Mouse (Mus musculus) stomach, postnatal 0 days (tissue): ENCODE results near the gene Spag4. TPM values are rescaled to one million over a fixed set of nuclear protein-coding genes. Genes with fewer than 3 reads are reported as not detected.
"Not testable (repeated sequence)": the region's sequence is repeated elsewhere in the genome, so short reads cannot be mapped to it uniquely, and the experiment has no call there.

Source experiments
- ATAC-seq: fragments of 200-750 bp; cut with Nextera tagmentation; 2 replicates; pipeline ENCODE4 v1.8.0; 2017; ENCODE audit not compliant: low FRiP score, low TSS enrichment
- DNase-seq: peaks from one replicate; pipeline ENCODE4 v3.0.0-alpha.2; 2016; ENCODE audit warnings: low spot score
- H3K27ac ChIP-seq: fragments of 300-500 bp; sonication (generic); replicated peaks from 2 replicates; pipeline ENCODE4 v1.5.1; 2014; ENCODE audit warnings: mild to moderate bottlenecking, control low read depth
- H3K27me3 ChIP-seq: fragments of 300-500 bp; sonication (generic); 2 replicates; pipeline ENCODE4 v1.6.1; 2014; ENCODE audit warnings: low read length; ENCODE audit not compliant: control insufficient read depth, insufficient read depth
- H3K36me3 ChIP-seq: fragments of 300-500 bp; sonication (generic); 2 replicates; pipeline ENCODE4 v1.6.1; 2014; ENCODE audit warnings: low read length, mixed read lengths; ENCODE audit not compliant: control insufficient read depth, insufficient read depth
- H3K4me1 ChIP-seq: fragments of 300-500 bp; sonication (generic); replicated peaks from 2 replicates; pipeline ENCODE4 v1.6.1; 2014; ENCODE audit warnings: antibody characterized with exemption; ENCODE audit not compliant: control insufficient read depth, insufficient read depth
- H3K4me2 ChIP-seq: fragments of 300-500 bp; sonication (generic); replicated peaks from 2 replicates; pipeline ENCODE4 v1.6.1; 2014; ENCODE audit warnings: low read depth, mild to moderate bottlenecking, control low read depth, moderate library complexity
- H3K4me3 ChIP-seq: fragments of 300-500 bp; sonication (generic); 2 replicates; pipeline ENCODE4 v1.5.1; 2014; ENCODE audit warnings: low read depth, low read length, control low read depth
- H3K9ac ChIP-seq: fragments of 300-500 bp; sonication (generic); 2 replicates; pipeline ENCODE4 v1.6.1; 2014; ENCODE audit warnings: mild to moderate bottlenecking, low read length, control low read depth, mixed read lengths
- H3K9me3 ChIP-seq: fragments of 300-500 bp; sonication (generic); 2 replicates; pipeline ENCODE4 v1.6.1; 2016; ENCODE audit warnings: low read length; ENCODE audit not compliant: control insufficient read depth
- CTCF ChIP-seq: IDR thresholded peaks from 2 replicates; pipeline ENCODE4 v1.5.1; 2016; ENCODE audit warnings: antibody characterized with exemption, low read depth, mild to moderate bottlenecking, moderate library complexity
- EP300 ChIP-seq: optimal IDR thresholded peaks from 2 replicates; pipeline ENCODE3; 2016; ENCODE audit warnings: antibody characterized with exemption
- WGBS: fragments of 180-500 bp; shearing (Covaris S2); extraction: QIAGEN DNeasy Blood & Tissue Kit; methylation state at CpG from one replicate; pipeline ENCODE4 v1.1.7; 2014; 5-methylcytosine and 5-hydroxymethylcytosine counted together
- polyA plus RNA-seq: library from polyadenylated mRNA; unstranded; fragments of >200 nt; fragmentation: Nextera tagmentation; extraction: Ambion mirVana; gene quantifications from 2 replicates; pipeline ENCODE4 v1.2.1, GENCODE M21; 2015

The Spag4 gene
- polyA plus RNA-seq, 1 experiment from 2014 or later = 2.7 TPM

DNA sequence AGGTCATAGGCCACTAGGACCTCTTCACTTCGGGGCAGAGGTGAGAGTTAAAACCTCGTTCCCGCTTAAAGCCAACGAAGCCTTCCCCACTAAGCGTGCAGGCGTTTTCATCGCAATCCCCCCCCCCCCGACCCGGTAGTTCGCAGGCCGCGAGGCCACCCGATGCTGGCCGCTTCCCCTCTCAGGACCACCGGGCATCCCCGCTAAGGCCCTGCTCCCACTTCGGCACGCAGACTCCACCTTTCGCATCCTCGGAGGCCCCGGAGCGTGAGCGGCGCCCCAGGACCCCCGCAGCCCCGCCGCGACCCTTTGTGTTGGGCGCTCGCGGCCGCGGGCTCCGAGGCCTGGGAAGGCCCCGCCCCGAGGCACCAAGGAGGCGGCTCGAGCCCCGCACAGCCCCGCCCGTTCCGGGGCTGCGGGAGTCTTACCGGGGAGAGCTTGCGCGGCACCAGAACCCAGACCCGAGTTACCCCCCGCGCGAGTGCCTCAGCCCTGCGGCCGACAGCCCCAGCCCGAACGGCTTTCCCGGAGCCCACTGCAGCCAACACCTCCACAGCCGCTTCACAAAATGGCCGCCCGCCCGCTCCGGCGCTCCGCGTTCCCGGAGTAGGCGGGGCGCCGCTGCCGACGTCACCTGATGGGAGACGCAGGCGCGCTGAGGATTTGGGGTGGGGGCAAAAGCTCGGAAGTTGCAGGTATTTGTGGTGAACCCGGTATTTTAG lies 46.5 kb downstream of the Spag4 start, which contains the start of the genes Cpne1 and Rbm12:
Gene Cpne1 (minus strand): TSS at position 608 of the 722 bp plus-strand sequence.
Gene Rbm12 (minus strand): TSS at position 621 of the 722 bp plus-strand sequence.
- H3K27ac ChIP-seq = peak within 1 kb of the TSS; percentile 95
- whole genome bisulfite sequencing = under 1% methylated on average over 70 of the region's 74 CpGs
- peak within 1 kb of the TSS; percentile 96 for H3K9ac ChIP-seq
- peak within 1 kb of the TSS; percentile 66 for H3K4me2 ChIP-seq
- peak within 1 kb of the TSS; percentile 98 for H3K4me3 ChIP-seq
- H3K4me1 ChIP-seq = no peaks in the 10 kb centered on the region
- no peaks in the 10 kb centered on the region for H3K27me3 ChIP-seq
- DNase-seq (peak; percentile 95), ATAC-seq (peak; percentile 92)
- H3K36me3 ChIP-seq = no peaks in the 10 kb centered on the region
- H3K9me3 ChIP-seq = no peaks in the 10 kb centered on the region
- TF ChIP-seq CTCF (no peak), EP300 (no peak)

DNA sequence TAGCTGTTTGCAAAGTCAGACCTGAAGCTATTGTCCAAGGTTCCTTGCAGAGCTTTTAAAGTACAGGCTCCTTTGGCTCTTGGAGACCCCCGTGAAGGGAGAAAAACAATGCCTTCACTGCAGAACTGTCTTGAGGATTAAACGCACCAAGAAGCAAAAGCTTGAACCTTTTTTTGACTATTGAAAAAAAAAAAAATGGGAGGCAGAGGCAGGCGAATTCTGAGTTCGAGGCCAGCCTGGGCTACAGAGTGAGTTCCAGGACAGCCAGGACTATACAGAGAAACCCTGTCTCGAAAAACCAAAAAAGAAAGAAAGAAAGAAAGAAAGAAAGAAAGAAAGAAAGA lies 47.1 kb downstream of the Spag4 start:
- ATAC-seq = peak; percentile 9; the same call in 1 of the 2 replicates
- not testable (repeated sequence) for H3K36me3 ChIP-seq, DNase-seq, H3K27me3 ChIP-seq, H3K9me3 ChIP-seq, H3K4me1 ChIP-seq
- H3K4me2 ChIP-seq = peak overlapping the region; percentile 66
- 21% methylated on average over 5 of the region's 5 CpGs for WGBS
- peak overlapping the region; percentile 96 for H3K9ac ChIP-seq
- peak overlapping the region; percentile 95 for H3K27ac ChIP-seq
- H3K4me3 ChIP-seq = peak overlapping the region; percentile 98

DNA sequence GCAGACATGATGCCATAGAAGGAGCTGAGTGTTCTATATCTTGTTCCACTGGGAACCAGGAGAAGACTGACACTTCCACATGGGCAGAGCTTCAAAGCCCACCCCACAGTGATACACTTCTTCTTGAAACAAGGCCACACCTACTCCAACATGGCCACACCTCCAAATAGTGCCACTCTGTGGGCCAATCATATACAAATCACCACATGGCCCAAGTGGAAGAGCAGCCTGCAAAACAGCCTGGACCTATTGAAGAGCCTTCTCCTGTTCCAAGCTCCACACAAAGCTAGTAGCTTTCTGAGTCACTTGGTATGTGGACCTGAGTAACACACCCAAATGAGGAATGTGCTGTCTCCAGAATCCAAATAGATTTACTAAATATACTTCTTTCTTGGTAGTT lies 54.6 kb downstream of the Spag4 start:
- DNase-seq (no peak), ATAC-seq (no peak)
- Histone ChIP-seq H3K4me1 (no peaks in the 10 kb centered on the region), H3K4me2 (no peak overlapping the region), H3K27ac (no peak overlapping the region), H3K36me3 (no peaks in the 10 kb centered on the region), H3K9me3 (no peaks in the 10 kb centered on the region), H3K27me3 (no peaks in the 10 kb centered on the region), H3K4me3 (no peak overlapping the region), H3K9ac (no peak overlapping the region)
- TF ChIP-seq CTCF = no peak
- no peak for TF ChIP-seq EP300

Other genes with a start within 250 kb of the Spag4 start
- gene BC029722, start 245.7 kb upstream of the Spag4 start, polyA plus RNA-seq = 26.8 and 29.8 TPM in 2 replicates
- 310 and 318 TPM in 2 replicates for gene Eif6, start 238.2 kb upstream of the Spag4 start, polyA plus RNA-seq
- 2.7 and 4.4 TPM in 2 replicates for gene Fam83c, start 230.3 kb upstream of the Spag4 start, polyA plus RNA-seq
- gene Uqcc1, start 134.9 kb upstream of the Spag4 start, polyA plus RNA-seq = 41.9 and 46.4 TPM in 2 replicates
- not detected in 2 replicates for gene Gm15557, start 124.4 kb upstream of the Spag4 start, polyA plus RNA-seq
- 1.6 and 1.8 TPM in 2 replicates for gene Gdf5, start 119.8 kb upstream of the Spag4 start, polyA plus RNA-seq
- 4.0 and 4.6 TPM in 2 replicates for gene Cep250, start 108.7 kb upstream of the Spag4 start, polyA plus RNA-seq
- gene 6430550D23Rik, start 57.2 kb upstream of the Spag4 start, polyA plus RNA-seq = 0.65 and 0.76 TPM in 2 replicates
- gene Ergic3, start 57.1 kb upstream of the Spag4 start, polyA plus RNA-seq = 138 and 144 TPM in 2 replicates
- gene Fer1l4, start 12.2 kb upstream of the Spag4 start, polyA plus RNA-seq = 10.1 and 11.7 TPM in 2 replicates
- 24.7 and 27.2 TPM in 2 replicates for gene Cpne1, start 46.8 kb downstream of the Spag4 start, polyA plus RNA-seq
- 8.0 and 8.8 TPM in 2 replicates for gene Rbm12, start 46.8 kb downstream of the Spag4 start, polyA plus RNA-seq
- 4.3 and 5.1 TPM in 2 replicates for gene Gm28036, start 61.9 kb downstream of the Spag4 start, polyA plus RNA-seq
- gene Romo1, start 78.9 kb downstream of the Spag4 start, polyA plus RNA-seq = 378 and 415 TPM in 2 replicates
- 40.3 and 43.5 TPM in 2 replicates for gene Nfs1, start 79.0 kb downstream of the Spag4 start, polyA plus RNA-seq
- gene Rbm39, start 115.1 kb downstream of the Spag4 start, polyA plus RNA-seq = 335 and 349 TPM in 2 replicates
- gene Phf20, start 131.3 kb downstream of the Spag4 start, polyA plus RNA-seq = 28.4 and 29.3 TPM in 2 replicates
- gene Cnbd2, start 247.1 kb downstream of the Spag4 start, polyA plus RNA-seq = 6.1 and 6.3 TPM in 2 replicates
- 116 TPM in 2 replicates for gene Scand1, start 247.5 kb downstream of the Spag4 start, polyA plus RNA-seq